Mouse (Mus musculus) cerebral cortex, adult 2 months (tissue): ENCODE measurements around the gene Grb10.

Experiments
- WGBS: fragments of 180-500 bp; shearing (Covaris S2); methylation state at CpG from one replicate; pipeline ENCODE4 v1.1.7; 2018; 5-methylcytosine and 5-hydroxymethylcytosine counted together

The Grb10 gene

GRCm38 (mm10) chr11:11944814-11945213, 93.7 kb downstream of the Grb10 start:
- 97% methylated on average over 4 of the region's 4 CpGs for WGBS

GRCm38 (mm10) chr11:11943240-11944081, 95.0 kb downstream of the Grb10 start:
- WGBS = 92% methylated on average over 13 of the region's 13 CpGs

DNA sequence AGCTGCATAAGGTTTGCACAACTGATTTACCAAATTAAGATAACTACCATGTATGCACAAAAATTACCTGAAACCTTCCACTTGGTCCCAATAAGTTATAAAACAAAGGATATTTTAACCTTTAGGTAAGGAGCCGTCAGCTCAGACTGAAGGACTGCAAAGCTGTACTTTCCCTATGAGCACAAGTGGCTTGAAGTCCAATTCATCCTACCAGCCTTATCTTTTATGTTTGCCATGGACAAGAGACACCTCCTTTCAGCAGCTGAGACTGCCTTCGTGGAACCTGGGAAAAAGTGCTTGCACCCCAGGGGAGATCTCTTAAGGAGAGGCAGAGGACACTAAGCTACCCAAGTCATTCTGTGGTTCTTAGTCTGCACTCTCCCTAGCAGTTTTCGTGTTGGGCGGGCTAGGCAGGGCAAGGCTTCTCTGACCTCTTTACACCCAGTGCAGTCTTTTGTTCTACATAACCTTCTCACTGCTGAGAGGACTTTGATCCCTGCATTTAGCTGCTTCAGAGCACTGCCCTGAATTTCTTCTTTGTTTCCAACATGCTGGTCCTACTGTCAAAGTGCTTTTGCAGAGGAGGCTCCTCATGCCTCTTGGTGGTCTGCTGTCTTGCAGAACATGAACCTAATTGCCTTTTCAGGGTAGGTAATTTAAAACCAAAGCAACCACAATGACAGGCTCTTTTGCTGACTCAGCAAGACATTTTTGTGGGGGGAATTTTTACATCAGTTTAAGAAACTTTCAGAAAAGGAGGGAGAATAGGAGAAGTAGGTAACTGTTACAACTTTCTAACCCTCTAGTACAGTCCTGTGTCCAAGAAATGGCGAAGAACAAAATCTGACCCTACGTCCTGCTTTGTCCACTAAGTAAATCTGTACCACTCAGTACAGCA, 95.9 kb downstream of the Grb10 start:
- 80% methylated on average over 6 of the region's 6 CpGs for WGBS

DNA sequence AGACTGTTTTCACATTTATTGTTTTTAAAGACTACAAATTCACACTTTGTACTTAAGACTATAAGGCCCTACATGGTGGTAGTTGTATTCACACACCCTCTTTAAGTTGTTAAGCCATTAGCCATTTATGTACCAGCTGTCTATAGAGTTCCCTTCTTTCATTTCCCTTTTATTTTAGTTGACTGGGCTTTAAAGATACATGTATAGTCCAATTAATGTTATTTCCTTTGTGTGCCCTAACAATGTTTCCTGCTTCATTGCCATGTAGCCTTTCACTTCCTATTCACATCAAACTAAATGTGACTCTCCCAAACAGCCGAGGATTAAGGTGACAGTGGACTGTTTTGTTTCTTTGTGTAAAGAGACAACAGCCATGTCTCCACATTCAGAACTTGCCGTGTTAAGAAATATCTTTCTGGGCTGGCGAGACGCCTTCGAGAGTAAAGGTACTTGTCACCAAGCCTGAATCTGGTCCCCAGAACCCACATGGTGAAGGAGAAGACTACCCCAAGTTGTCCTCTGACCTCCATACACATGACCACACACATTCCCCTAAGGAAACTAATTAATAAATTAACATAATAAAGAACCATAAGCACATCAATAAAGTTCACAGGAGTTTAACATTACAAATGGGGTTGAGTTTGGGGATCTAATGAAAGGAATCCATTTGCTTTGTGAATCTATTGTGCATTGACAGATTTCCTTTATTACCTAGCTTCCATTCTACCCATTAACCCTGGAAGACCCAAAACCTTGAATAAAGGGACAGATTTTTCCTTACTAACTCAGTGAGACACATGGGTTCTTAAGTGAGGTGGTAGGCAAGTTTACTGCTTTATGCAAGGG, 97.4 kb downstream of the Grb10 start:
- WGBS = 84% methylated on average over 5 of the region's 5 CpGs

DNA sequence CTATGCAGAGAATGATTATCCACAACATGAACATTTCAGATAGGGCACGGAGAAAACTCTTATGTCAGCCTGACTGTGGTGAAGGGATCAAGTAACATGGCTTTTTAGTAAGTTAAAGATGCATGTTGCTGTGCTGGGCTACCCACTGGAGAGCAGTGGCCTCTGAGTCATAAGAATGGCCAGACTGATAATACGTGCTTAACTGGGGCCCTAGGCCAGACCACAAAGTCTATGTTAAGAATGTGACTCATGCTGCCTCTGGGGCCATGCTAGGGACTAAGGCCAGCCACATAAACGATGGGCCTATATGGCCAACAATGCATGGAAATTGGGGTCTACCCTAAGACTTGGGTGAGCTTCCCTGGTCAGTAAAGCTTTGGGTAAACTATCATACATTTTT, 98.9 kb downstream of the Grb10 start:
- 83% methylated on average over 3 of the region's 3 CpGs for WGBS

GRCm38 (mm10) chr11:11938591-11938990, 99.9 kb downstream of the Grb10 start:
- 95% methylated on average over 1 of the region's 1 CpGs for WGBS

DNA sequence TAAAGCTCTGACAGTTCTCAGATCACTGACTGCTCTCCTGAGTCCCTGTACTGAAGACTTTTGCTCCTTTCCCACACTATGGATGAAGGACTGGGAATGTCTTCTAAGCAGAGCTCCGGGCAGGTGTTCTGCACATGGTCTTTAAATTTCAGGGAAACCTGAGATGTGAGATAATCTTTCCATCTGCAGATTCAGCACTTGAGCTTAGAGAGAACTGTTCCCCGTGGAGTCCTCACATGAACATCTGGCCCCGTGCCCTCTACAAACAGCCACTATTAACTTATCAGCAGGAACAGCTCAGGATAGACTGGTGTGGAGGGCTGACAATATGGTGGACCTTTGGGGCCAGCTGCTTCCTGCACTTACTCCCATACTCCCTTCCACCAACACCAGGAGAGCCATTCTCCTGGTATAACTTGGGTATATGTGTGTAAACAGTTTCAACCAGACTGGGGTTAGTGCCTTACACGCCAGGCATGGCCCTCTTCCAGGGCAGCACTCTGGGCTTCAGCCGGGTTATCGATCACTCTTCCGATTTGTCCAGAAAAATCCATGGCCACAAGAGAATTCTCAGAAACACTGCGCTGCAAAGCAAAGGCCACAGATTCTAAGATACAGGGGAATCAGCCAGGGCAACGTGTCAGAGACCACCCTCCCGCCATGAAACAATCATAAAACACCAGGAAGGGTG, 101.0 kb downstream of the Grb10 start:
- 95% methylated on average over 10 of the region's 10 CpGs for WGBS

DNA sequence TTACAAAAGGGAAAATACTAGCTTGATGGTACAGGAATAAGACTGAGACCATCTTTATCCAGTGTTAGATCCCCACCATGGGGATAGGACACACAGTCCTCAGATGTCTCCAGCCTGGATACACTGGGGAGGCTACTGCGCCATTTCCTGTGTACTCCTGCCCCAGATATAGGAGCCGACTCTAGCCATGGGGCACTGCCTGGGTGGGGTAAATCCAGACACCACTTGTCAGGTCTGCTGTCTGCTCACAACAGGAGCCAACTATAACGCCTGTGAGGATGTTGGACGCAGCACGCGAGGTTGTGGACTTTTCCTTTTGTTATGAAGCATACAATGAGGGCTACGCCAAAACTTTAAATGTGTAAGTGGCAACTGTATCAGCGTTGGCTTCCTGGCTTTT, 103.7 kb downstream of the Grb10 start:
- 84% methylated on average over 8 of the region's 8 CpGs for WGBS

DNA sequence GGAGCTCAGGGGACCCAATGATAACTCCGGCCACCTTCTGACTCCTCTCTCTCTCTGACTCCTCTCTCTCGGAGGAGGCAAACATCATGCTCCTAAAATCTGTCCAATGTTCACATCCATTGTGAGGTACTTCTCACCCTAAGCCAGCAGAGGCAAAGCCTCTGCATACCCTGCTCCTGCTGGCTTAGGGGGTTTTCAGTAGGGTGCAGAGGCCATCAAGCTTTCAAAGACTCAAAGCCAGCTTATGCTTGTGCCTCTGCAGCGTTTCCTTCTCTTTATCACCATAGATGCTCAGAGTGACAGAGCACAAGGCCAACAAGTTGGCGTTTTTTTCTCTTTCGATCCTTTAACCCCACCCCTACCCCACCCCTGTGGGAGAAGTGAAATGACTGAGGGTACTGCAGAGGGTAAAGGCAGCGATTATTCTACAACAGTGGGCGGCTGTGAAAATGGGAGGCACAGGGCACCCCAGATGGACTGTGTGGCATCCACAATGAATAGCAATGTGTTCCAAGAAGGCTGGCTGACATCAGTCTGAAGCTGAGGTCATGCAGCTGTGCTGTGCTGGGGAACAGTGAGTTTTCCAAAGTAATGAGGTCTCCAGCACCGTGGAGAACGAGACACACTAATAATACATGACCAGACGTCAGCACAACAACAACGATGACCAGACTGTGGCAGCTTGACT, 106.2 kb downstream of the Grb10 start:
- 68% methylated on average over 11 of the region's 11 CpGs for WGBS

DNA sequence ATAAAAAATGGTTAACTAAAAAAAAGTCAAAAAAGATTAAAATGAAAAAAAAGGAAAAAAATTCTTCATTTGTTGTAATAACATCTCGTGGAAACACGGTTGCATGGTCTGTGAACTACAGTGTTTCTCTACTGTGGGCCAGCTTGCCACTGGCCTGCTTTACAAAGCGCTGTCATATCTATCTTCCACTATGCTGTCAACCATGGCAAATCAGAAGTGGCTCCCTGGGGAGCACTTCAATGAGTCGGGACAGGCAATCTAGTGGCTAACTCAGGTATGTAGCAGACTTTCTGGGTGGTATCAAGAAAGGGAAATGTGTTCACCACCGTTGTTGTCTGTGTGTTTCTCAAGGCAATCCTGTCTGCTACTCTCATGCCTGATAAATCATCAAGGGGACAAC, 106.8 kb downstream of the Grb10 start:
- WGBS = 83% methylated on average over 5 of the region's 5 CpGs

GRCm38 (mm10) chr11:11930527-11930926, 108.0 kb downstream of the Grb10 start:
- WGBS = 94% methylated on average over 11 of the region's 11 CpGs

- 94% methylated on average over 3 of the region's 3 CpGs for WGBS
These were observed 109.4 kb downstream of the Grb10 start for GRCm38 (mm10) chr11:11929059-11929458.

DNA sequence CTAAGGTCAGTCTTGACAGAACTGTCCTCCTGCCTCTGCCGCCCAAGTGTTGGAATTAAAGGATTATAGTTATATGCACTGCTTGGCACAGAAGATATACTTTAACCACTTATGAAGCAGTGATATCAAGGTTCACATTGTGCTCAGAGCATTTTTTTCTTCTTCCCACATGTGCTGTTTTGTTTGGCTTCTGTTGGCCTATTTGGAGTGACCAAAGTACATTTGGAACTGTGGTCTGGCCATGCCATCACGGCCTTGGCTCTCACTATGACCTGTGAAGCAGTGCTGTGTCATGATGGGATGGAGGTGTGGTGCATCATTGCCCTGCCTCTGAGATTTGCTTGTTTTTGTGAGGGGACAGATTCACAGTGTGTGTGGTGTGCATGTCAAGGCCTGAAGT, 109.9 kb downstream of the Grb10 start:
- WGBS = 94% methylated on average over 2 of the region's 2 CpGs

- 64% methylated on average over 3 of the region's 3 CpGs for WGBS
These were observed 114.6 kb downstream of the Grb10 start for GRCm38 (mm10) chr11:11923900-11924299.

GRCm38 (mm10) chr11:11923345-11923744, 115.1 kb downstream of the Grb10 start:
- 93% methylated on average over 3 of the region's 3 CpGs for WGBS

DNA sequence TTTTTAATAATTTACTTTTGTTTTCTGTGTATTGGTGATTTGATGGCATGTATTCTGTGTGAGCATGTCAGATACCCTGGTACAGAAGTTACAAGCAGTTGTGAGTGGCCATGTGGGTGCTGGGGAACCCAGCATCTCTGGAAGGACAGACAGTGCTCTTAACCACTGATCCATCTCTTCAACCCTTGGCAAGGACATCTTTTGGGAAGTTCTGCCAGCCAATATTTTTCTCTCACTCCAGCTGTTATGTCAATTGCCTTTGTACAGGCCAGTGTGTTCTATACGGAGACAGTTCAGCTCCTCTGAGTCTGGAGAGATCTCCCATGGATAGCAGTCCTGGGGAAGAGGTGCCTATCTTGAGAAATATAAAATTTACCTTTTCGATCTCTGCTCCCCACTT, 116.4 kb downstream of the Grb10 start:
- WGBS = 90% methylated on average over 2 of the region's 2 CpGs

DNA sequence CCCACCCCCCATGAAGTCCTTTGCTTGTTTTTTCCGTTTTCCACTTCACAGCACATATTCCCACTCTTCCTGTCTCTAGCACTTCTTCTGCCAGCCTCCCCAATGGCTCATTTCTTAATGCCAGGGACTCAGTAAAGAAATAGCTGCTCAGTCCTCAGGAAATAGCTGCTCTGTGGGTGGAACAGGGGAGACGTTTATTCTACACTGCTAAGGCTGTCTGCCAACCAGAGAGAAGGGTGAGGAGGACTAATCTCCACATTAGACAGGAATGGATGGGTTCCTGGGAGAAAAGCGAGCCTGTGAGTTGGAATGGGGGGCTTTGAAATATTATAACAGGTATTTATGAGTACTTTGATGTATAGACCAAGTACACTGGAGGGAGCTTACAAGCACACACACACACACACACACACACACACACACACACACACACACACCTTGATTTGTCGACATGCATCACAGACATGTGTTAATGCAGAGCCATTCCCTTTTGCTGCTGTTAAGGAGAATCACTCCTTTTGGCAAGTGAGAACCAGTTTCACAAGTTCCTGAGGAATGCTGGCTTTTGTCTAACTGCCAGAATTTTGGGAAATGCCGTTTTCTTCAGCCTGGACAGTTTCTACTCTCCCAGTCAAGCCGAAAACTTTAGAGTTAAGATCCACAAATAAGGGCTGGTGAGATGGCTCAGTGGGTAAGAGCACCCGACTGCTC, 130.6 kb downstream of the Grb10 start:
- WGBS = 31% methylated on average over 7 of the region's 7 CpGs

- WGBS = 81% methylated on average over 5 of the region's 5 CpGs
These were observed 133.5 kb downstream of the Grb10 start for GRCm38 (mm10) chr11:11904995-11905394.

GRCm38 (mm10) chr11:11901509-11901908, 137.0 kb downstream of the Grb10 start:
- 84% methylated on average over 5 of the region's 5 CpGs for WGBS

- 87% methylated on average over 3 of the region's 3 CpGs for WGBS
These were observed 140.0 kb downstream of the Grb10 start for GRCm38 (mm10) chr11:11898496-11898895.
